Mouse (Mus musculus): ENCODE measurements around the gene Poc1b.
A peak's percentile ranks its signal among the peaks of the same experiment; 100 is the strongest.
"Not testable (repeated sequence)": the region's sequence is repeated elsewhere in the genome, so short reads cannot be mapped to it uniquely, and the experiment has no call there.

The Poc1b gene

DNA sequence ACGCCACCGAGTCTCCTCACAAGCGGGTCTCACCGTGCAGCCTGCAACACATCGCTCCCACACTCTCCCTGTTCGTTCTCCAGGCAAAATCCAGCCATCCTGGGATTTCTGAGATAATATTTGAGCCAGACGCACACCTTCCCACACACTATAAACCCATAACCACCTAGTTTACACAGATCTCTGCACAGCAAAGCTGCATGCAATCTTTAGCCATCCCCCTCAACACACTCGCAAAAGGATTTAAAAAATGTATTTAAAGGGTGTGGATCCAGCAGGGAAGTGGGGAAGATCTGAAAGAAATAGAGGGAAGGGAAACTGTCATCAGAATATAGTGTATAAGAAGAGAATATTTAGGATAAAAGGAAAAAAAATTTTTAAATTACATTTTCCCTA, 9.4 kb downstream of the Poc1b start:
- DNase-seq: peak; percentile 17

DNA sequence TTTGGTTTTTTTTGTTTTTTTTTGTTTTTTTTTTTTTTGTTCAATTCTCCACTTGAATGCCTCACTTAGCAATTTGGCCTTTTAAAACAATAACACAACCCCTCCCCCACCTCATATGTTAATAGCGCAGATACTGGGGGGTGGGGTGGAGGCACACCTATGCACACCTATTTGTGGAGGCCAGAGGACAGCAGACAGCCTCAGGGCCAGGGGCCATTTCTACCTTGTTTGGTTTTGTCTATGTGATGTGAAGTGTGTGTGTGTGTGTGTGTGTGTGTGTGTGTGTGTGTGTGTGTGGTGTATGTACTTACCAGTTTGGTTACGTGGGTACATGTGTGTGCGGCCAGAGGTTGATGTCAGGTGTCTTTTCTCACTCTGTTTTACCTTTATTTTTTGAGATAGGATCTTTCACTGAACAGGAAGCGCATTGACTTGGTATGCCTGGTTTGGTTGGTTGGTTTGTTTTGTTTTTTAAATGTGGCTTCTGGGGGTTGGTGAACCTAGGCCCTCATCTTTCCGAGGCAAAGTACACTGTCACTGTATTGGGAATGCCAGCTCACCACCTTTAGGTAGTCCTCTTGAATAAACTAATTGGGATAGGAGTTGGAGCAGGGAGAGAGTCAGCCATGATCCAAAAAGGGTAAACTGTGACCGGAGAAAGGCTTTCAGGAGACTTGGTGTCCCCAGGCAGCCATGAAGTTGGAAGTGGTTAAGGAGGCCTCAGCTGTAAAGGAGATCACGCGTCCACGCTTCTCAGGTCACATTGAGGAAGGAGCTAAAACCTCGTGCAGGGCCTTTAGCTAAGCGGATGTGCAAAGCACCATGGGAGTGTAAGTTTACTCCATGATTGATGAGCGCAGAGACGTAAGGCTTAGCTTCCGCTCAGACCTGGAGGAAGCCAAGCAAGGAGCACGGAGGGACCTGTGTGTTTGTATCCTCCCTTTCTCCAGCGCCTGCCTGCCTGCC, 10.1 kb downstream of the Poc1b start:
- no peak for DNase-seq

GRCm38 (mm10) chr10:99117876-99118275, 11.0 kb downstream of the Poc1b start:
- no peak for DNase-seq

GRCm38 (mm10) chr10:99118697-99119096, 11.9 kb downstream of the Poc1b start:
- DNase-seq: peak; percentile 50

DNA sequence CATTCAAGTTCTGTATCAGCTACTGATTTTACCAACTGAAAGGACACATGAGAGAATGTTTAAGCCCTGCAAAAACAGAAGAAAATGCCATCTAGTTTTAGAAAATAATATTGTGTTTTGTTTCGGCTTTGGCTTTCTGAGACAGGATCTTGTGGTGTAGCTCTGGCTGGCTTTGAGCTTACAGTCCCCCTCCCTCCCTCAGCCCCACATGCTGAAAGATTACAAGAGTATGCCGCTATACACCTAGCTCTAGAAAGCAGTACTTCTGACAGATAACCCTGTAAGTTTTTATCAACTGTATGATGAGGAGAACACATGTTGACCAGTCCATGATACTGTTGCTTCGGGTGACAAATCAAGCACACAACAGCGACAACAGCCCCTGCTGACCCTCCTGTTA, 12.6 kb downstream of the Poc1b start:
- DNase-seq: no peak

DNA sequence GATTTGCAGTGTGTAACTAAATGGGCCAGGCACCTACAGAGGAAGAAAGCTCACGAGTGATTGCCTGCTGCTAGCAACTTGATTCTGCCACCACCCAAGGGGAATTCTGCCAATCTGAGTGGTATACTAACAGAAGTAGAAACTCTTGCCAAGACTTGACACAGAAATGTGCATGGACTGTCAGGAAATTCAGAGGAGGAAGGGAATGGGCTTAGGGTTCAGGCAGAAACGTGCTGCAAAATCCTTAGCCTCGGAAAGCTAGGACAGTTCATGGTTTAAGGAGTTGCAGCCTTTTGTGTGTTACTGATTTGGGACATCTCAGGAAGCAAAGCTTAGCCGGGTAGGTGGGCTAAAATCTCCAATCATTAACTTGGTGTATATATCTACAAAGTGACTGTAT, 19.4 kb downstream of the Poc1b start, which contains the start of gene Phxr2:
TSS of gene Phxr2 (minus strand) at position 101 of the 400 bp plus-strand sequence.
- no peak for DNase-seq

DNA sequence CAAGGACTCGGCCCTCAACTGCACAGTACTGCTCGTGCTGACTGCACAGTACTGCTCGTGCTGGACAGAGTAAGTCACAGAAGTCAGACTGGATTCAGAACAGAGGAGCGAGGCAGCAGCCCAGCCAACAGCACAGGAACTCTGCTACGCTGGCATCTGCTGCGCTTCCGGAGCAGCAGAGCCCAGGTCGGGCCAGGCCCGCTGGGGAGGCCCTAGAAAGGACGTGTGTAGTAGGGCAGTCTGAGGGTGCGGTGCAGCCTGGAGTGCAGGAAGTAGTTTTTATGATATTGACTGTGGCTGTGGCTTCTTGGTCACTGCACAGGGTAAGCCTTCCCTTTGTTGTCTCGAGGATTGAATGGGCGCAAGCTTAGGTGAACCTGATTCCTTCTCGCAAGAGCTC, 20.1 kb downstream of the Poc1b start:
- DNase-seq: no peak

- DNase-seq: no peak
These were observed 20.9 kb downstream of the Poc1b start for GRCm38 (mm10) chr10:99127691-99128261.

- no peak for DNase-seq
These were observed 23.8 kb downstream of the Poc1b start for GRCm38 (mm10) chr10:99130611-99131010.

GRCm38 (mm10) chr10:99131298-99131697, 24.5 kb downstream of the Poc1b start:
- DNase-seq: no peak

GRCm38 (mm10) chr10:99132189-99132588, 25.4 kb downstream of the Poc1b start:
- no peak for DNase-seq

- DNase-seq: no peak
These were observed 25.9 kb downstream of the Poc1b start for GRCm38 (mm10) chr10:99132595-99133272.

GRCm38 (mm10) chr10:99133321-99133875, 26.6 kb downstream of the Poc1b start:
- DNase-seq: no peak

- DNase-seq: no peak
These were observed 29.5 kb downstream of the Poc1b start for GRCm38 (mm10) chr10:99136337-99136736.

- DNase-seq: no peak
These were observed 38.8 kb downstream of the Poc1b start for GRCm38 (mm10) chr10:99145611-99146010.

GRCm38 (mm10) chr10:99146596-99146995, 39.8 kb downstream of the Poc1b start:
- DNase-seq: no peak

DNA sequence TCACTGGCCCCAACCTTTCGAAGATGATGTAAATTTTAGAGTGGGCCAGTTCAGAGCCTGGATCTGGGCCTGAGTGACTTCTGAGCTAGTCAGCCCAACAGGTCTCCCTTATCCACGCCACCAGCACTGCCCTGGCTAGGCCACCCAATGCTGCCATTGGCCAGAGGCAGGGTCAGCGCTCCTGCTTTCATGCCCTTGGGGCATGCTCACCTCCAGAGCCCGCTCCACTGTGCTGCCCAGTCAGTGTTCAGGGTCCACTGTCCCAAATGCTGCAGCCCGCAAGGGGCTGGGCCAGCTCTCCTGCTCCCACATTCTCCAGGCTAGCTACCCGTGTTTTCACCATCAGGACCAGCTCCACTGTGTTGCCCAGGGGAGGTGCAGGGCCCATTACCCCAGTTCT, 43.2 kb downstream of the Poc1b start:
- DNase-seq: no peak

DNA sequence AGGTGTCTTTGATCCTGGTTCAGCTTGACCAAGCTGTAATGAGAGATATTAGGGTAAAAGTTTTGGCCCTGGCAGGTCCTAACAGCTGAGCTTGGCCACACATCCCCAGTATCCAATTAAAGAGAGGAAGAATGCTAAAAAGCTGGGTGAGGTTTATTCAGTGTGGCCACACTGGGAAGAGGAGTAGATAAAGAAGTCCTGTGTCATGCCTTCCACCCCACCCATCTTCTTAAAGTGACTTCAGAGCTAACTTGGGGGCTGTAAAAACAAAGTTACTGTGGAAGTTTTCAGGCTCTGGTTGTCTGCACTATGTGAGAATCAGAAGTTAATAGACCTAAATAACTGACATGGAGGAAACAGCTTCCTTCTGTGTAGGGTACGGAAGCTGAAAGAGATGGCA, 44.7 kb downstream of the Poc1b start:
- DNase-seq: no peak

- no peak for DNase-seq
These were observed 45.2 kb downstream of the Poc1b start for GRCm38 (mm10) chr10:99152063-99152462.

GRCm38 (mm10) chr10:99154635-99155034, 47.8 kb downstream of the Poc1b start:
- DNase-seq: no peak

GRCm38 (mm10) chr10:99156808-99157207, 50.0 kb downstream of the Poc1b start:
- no peak for DNase-seq

- not testable (repeated sequence) for DNase-seq
These were observed 50.9 kb downstream of the Poc1b start for GRCm38 (mm10) chr10:99157697-99158096.

GRCm38 (mm10) chr10:99161987-99162582, 55.2 kb downstream of the Poc1b start:
- peak; percentile 73 for DNase-seq
